Mouse (Mus musculus) liver, embryonic 16.5 days (tissue): Measurements from ENCODE around the gene Smn1. TPM values are rescaled to one million over a fixed set of nuclear protein-coding genes. Genes with fewer than 3 reads are reported as not detected.
A peak's percentile ranks its signal among the peaks of the same experiment; 100 is the strongest.
"Not testable (repeated sequence)": the region's sequence is repeated elsewhere in the genome, so short reads cannot be mapped to it uniquely, and the experiment has no call there.

Source experiments
- ATAC-seq: fragments of 200-750 bp; cut with Nextera tagmentation; 2 replicates; pipeline ENCODE4 v1.8.0; 2017; ENCODE audit warnings: low read depth, mild to moderate bottlenecking, moderate number of reproducible peaks, moderate library complexity
- H3K27ac ChIP-seq: fragments of 300-500 bp; sonication (generic); 2 replicates; pipeline ENCODE4 v1.5.1; 2014; ENCODE audit warnings: mild to moderate bottlenecking, low read length
- H3K27me3 ChIP-seq: fragments of 300-500 bp; sonication (generic); 2 replicates; pipeline ENCODE4 v1.6.1; 2014; ENCODE audit warnings: low read depth, low read length, mixed read lengths; ENCODE audit not compliant: control insufficient read depth, insufficient read depth
- H3K36me3 ChIP-seq: fragments of 300-500 bp; sonication (generic); 2 replicates; pipeline ENCODE4 v1.6.1; 2014; ENCODE audit warnings: mild to moderate bottlenecking; ENCODE audit not compliant: control insufficient read depth, insufficient read depth
- H3K4me1 ChIP-seq: fragments of 300-500 bp; sonication (generic); 2 replicates; pipeline ENCODE4 v1.6.1; 2014; ENCODE audit warnings: low read depth, low read length, mixed read lengths; ENCODE audit not compliant: control insufficient read depth
- H3K4me2 ChIP-seq: fragments of 300-500 bp; sonication (generic); 2 replicates; pipeline ENCODE4 v1.6.1; 2014; ENCODE audit warnings: low read depth, low read length, mixed read lengths
- H3K4me3 ChIP-seq: fragments of 300-500 bp; sonication (generic); 2 replicates; pipeline ENCODE4 v1.5.1; 2014; ENCODE audit warnings: low read depth, mild to moderate bottlenecking, low read length
- H3K9ac ChIP-seq: fragments of 300-500 bp; sonication (generic); 2 replicates; pipeline ENCODE4 v1.6.1; 2014; ENCODE audit warnings: low read depth, low read length
- H3K9me3 ChIP-seq: fragments of 300-500 bp; sonication (generic); replicated peaks from 2 replicates; pipeline ENCODE4 v1.6.1; 2016; ENCODE audit warnings: low read length; ENCODE audit not compliant: control insufficient read depth
- WGBS: fragments of 180-500 bp; shearing (Covaris S2); extraction: QIAGEN DNeasy Blood & Tissue Kit; methylation state at CpG from one replicate; pipeline ENCODE4 v1.1.7; 2014; ENCODE audit not compliant: insufficient replicate concordance; 5-methylcytosine and 5-hydroxymethylcytosine counted together
- polyA plus RNA-seq: library from polyadenylated mRNA; unstranded; fragments of >200 nt; fragmentation: Nextera tagmentation; extraction: Ambion mirVana; gene quantifications from 2 replicates; pipeline ENCODE4 v1.2.1, GENCODE M21; 2015

Smn1 gene
- polyA plus RNA-seq, 1 experiment from 2014 or later, result 14.6 TPM

DNA sequence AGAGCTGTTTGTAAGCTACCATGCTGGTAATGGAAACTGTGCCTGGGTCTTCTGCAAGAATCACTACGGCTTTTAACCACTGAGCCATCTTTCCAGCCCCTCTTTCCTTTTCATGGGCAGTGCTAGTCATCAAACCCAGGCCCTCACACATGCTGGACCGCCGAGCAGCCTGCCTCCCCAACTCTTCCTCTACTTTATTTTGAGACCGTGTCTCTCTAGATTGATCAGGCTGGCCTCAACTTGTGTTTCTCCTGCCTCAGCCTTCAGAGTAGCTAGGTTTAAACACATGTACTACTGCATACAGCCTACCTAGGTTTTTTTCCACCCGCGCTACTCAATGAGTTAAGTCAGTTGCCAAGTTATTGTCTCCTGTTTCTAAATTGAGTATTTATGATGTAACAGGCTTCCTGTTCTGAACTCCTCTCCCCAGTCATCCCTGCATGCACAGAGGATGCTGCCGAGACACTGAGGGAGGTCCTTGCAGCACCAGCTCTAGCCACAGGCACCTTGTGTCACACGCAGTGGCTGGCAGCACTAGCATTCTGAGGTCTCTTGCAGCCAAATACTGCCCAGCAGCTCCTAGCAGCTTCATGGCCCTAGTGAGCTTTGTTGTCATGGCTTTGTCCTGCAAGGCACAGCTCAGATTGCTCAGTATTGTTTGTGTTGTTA lies 17.1 kb downstream of the Smn1 start:
- H3K4me1 ChIP-seq, result no peaks in the 10 kb centered on the region
- H3K36me3 ChIP-seq, result peaks cover 13% of the 10 kb centered on the region
- no peak for ATAC-seq
- WGBS, result 79% methylated on average over 8 of the region's 8 CpGs
- no peaks in the 10 kb centered on the region for H3K9me3 ChIP-seq
- no peak overlapping the region for H3K4me3 ChIP-seq
- H3K4me2 ChIP-seq, result no peak overlapping the region
- no peak overlapping the region for H3K27ac ChIP-seq
- no peak overlapping the region for H3K9ac ChIP-seq
- H3K27me3 ChIP-seq, result no peaks in the 10 kb centered on the region

- Histone ChIP-seq H3K4me1 (no peaks in the 10 kb centered on the region; the same call in 1 of the 2 replicates), H3K27ac (no peak overlapping the region; the same call in 1 of the 2 replicates), H3K9me3 (no peaks in the 10 kb centered on the region), H3K36me3 (no peaks in the 10 kb centered on the region), H3K9ac (no peak overlapping the region), H3K4me3 (no peak overlapping the region), H3K4me2 (no peak overlapping the region), H3K27me3 (no peaks in the 10 kb centered on the region)
- 19% methylated on average over 1 of the region's 1 CpGs for WGBS
- peak; percentile 58; the same call in 1 of the 2 replicates for ATAC-seq
Observed at GRCm38 (mm10) chr13:100152659-100153058, 28.0 kb downstream of the Smn1 start.

GRCm38 (mm10) chr13:100156624-100157023 lies 32.0 kb downstream of the Smn1 start:
- Histone ChIP-seq H3K4me2 (no peak overlapping the region), H3K27me3 (no peaks in the 10 kb centered on the region), H3K36me3 (no peaks in the 10 kb centered on the region), H3K9me3 (no peaks in the 10 kb centered on the region), H3K4me1 (no peaks in the 10 kb centered on the region; the same call in 1 of the 2 replicates), H3K4me3 (no peak overlapping the region), H3K9ac (no peak overlapping the region), H3K27ac (no peak overlapping the region)
- WGBS, result 81% methylated on average over 3 of the region's 3 CpGs
- no peak for ATAC-seq

DNA sequence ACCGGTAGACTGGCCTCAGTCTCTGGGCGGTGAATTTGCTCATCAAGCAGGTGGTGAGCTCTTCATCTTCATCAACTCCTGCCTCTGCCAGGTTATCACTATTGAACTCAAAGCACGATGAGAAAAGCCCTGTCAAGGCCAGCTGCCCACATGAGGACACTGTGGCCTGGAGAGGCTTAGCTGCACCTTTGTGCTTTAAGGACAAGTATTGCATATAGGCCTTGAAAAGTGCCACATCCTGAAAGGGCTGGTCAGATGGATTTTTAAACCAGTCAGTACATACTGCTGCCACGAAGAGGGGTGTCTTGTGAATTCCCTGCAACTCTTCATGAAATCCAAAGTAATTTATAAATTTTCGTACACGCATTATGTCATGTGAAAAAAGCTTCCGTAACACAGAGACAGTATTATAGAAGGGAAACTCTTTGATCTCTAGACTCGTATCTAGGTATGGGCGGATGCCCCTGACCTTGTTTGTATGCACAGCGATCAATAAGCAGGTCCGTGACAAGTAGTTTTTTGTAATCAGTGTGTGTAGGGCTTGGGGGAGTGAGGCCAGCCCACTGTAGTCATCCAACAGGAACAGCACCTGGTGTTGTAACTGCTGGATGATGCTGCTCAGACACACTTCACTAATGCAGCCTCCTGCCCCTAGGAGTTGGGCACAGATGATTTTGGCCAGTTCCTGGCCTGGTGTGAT lies 36.7 kb downstream of the Smn1 start:
- not testable (repeated sequence) for ATAC-seq, H3K9ac ChIP-seq, H3K36me3 ChIP-seq, H3K27me3 ChIP-seq, H3K4me2 ChIP-seq, H3K27ac ChIP-seq, H3K4me1 ChIP-seq, H3K9me3 ChIP-seq, H3K4me3 ChIP-seq
- 59% methylated on average over 11 of the region's 11 CpGs for WGBS

DNA sequence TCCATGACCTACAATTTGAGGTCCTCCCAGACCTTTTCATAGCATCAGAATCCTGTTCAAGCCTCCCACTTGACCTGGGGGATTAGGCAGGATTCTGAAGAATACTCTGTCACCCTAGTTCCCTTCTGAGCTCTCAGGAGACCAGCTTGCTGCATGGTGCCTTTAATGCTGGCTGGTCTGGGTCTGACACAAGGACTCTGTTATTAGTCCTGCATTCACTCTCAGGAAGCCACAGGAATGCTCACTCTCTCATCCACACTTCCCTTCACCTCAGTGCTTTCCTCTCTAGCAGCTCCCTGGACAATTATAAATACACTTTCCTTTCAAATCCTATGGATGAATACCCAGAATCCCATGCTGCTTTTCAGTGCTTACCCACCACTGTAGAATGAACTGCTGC lies 37.8 kb downstream of the Smn1 start:
- not testable (repeated sequence) for ATAC-seq, H3K4me1 ChIP-seq, H3K9ac ChIP-seq

DNA sequence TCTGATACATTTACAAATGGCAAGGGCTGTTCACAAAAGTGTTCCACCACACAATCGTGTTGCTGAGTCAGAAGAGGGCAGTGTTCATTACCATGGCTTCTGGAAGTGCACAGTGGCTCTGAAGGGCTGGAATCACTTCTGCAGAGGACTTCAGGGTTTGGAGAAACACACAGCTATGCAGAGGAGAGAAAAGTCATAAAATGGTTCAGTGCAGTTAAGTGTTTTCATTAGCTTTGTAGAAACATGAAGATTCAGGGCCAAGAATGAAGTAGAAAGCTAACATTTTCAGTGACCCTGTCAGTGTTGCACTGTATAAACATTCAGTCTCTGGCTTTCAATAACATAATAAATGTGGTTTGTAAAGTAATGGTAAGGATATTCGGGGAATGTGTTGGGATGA lies 41.7 kb downstream of the Smn1 start:
- 60% methylated on average over 2 of the region's 2 CpGs for WGBS
- not testable (repeated sequence) for H3K9me3 ChIP-seq, H3K4me3 ChIP-seq, H3K9ac ChIP-seq, H3K27ac ChIP-seq, H3K27me3 ChIP-seq, H3K4me1 ChIP-seq, H3K4me2 ChIP-seq, ATAC-seq, H3K36me3 ChIP-seq

More for the DNA sequence above, 37.8 kb downstream of the Smn1 start:
- not testable (repeated sequence) for H3K27ac ChIP-seq, H3K36me3 ChIP-seq, H3K27me3 ChIP-seq, H3K4me3 ChIP-seq, H3K4me2 ChIP-seq, H3K9me3 ChIP-seq

DNA sequence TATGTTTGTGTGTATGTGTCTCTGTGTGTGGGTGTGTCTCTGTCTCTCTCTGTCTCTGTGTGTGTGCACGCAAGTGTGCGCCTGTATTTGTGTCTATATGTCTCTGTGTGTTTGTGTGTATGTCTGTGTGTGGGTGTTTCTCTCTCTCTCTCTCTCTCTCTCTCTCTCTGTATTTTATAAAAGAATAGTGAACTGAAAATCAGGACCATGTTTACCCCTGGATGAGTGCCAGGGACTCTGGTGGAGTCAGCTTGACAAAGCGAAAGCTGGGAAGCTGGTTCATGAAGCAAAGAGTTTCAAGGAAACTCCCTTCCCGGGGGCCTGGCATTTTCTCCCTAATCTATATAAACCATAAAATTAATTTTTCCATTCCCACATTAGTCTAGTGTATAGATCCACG lies 49.7 kb downstream of the Smn1 start:
- not testable (repeated sequence) for H3K4me1 ChIP-seq, H3K27ac ChIP-seq, H3K27me3 ChIP-seq, H3K4me2 ChIP-seq, H3K9ac ChIP-seq, H3K36me3 ChIP-seq, H3K4me3 ChIP-seq, ATAC-seq, H3K9me3 ChIP-seq
- 70% methylated on average over 3 of the region's 5 CpGs for WGBS

- peak overlapping the region; percentile 57; the same call in 1 of the 2 replicates for H3K27ac ChIP-seq
- peak; percentile 48; the same call in 1 of the 2 replicates for ATAC-seq
- not testable (repeated sequence) for H3K9me3 ChIP-seq
Observed at GRCm38 (mm10) chr13:100183111-100183510, 58.5 kb downstream of the Smn1 start.

More at GRCm38 (mm10) chr13:100183111-100183510, 58.5 kb downstream of the Smn1 start:
- not testable (repeated sequence) for H3K27me3 ChIP-seq, H3K4me3 ChIP-seq, H3K4me2 ChIP-seq, H3K4me1 ChIP-seq, H3K36me3 ChIP-seq, H3K9ac ChIP-seq
